Mouse (Mus musculus) lung, adult 2 months (tissue): ENCODE data around the gene Erbb2.

ENCODE experiments used
- CTCF ChIP-seq: fragments of 200-500 bp; IDR thresholded peaks from 2 replicates; pipeline ENCODE4 v1.5.1; 2011; ENCODE audit warnings: mild to moderate bottlenecking, low read length, control low read depth; ENCODE audit not compliant: insufficient read depth
- POLR2A ChIP-seq: fragments of 200-500 bp; IDR thresholded peaks from 2 replicates; pipeline ENCODE4 v1.6.1; 2011; ENCODE audit warnings: low read depth, mild to moderate bottlenecking, control low read depth, low read length, borderline replicate concordance; ENCODE audit errors: extremely low read depth

DNA sequence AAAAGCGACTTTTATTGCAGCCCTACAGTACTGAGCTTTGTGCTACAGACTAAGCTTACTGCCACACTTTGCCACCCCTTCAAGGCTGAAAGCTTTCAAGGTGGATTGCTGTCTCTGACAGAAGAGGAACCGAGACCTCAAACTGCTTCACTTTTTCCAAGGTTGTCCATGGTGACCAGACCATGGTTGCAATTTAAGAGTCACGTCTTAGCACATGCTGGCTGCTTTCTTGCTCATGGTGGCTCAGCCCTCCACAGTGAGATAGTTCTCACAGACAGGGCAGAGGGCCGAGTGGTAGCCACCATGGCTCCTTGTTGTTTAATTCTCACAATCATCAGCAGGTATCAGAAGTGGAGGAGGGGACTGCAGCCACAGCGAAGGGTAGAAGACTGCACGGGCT is 58.5 kb downstream of the Erbb2 start:
- TF ChIP-seq CTCF (no peak), POLR2A (no peak)
